Mouse (Mus musculus) intestine, embryonic 16.5 days (tissue): Measurements from ENCODE around the gene Tfdp2. TPM values are rescaled to one million over a fixed set of nuclear protein-coding genes. Genes with fewer than 3 reads are reported as not detected.

Experiments
- ATAC-seq: fragments of 200-750 bp; cut with Nextera tagmentation; 2 replicates; pipeline ENCODE4 v1.8.0; 2017; ENCODE audit warnings: moderate TSS enrichment, moderate library complexity
- H3K27ac ChIP-seq: fragments of 300-500 bp; sonication (generic); 2 replicates; pipeline ENCODE4 v1.5.1; 2014; ENCODE audit warnings: mild to moderate bottlenecking, low read length
- H3K27me3 ChIP-seq: fragments of 300-500 bp; sonication (generic); replicated peaks from 2 replicates; pipeline ENCODE4 v1.6.1; 2014; ENCODE audit warnings: low read length, control low read depth, mixed read lengths; ENCODE audit not compliant: control insufficient read depth, insufficient read depth
- H3K36me3 ChIP-seq: fragments of 300-500 bp; sonication (generic); 2 replicates; pipeline ENCODE4 v1.6.1; 2014; ENCODE audit warnings: low read length, control low read depth; ENCODE audit not compliant: control insufficient read depth, insufficient read depth
- H3K4me1 ChIP-seq: fragments of 300-500 bp; sonication (generic); 2 replicates; pipeline ENCODE4 v1.6.1; 2014; ENCODE audit warnings: low read length, control low read depth, mixed read lengths; ENCODE audit not compliant: control insufficient read depth, insufficient read depth
- H3K4me2 ChIP-seq: fragments of 300-500 bp; sonication (generic); 2 replicates; pipeline ENCODE4 v1.6.1; 2014; ENCODE audit warnings: low read depth, low read length, control low read depth
- H3K4me3 ChIP-seq: fragments of 300-500 bp; sonication (generic); 2 replicates; pipeline ENCODE4 v1.5.1; 2014; ENCODE audit warnings: mild to moderate bottlenecking, low read length
- H3K9ac ChIP-seq: fragments of 300-500 bp; sonication (generic); 2 replicates; pipeline ENCODE4 v1.6.1; 2014; ENCODE audit warnings: low read depth, low read length
- H3K9me3 ChIP-seq: fragments of 300-500 bp; sonication (generic); 2 replicates; pipeline ENCODE4 v1.6.1; 2016; ENCODE audit warnings: low read length, control low read depth; ENCODE audit not compliant: control insufficient read depth
- WGBS: fragments of 180-500 bp; shearing (Covaris S2); extraction: QIAGEN DNeasy Blood & Tissue Kit; methylation state at CpG from one replicate; pipeline ENCODE4 v1.1.7; 2014; 5-methylcytosine and 5-hydroxymethylcytosine counted together
- polyA plus RNA-seq: library from polyadenylated mRNA; unstranded; fragments of >200 nt; fragmentation: Nextera tagmentation; extraction: Ambion mirVana; gene quantifications from 2 replicates; pipeline ENCODE4 v1.2.1, GENCODE M21; 2015

The Tfdp2 gene
- polyA plus RNA-seq, 1 experiment from 2014 or later = 28.2 TPM

DNA sequence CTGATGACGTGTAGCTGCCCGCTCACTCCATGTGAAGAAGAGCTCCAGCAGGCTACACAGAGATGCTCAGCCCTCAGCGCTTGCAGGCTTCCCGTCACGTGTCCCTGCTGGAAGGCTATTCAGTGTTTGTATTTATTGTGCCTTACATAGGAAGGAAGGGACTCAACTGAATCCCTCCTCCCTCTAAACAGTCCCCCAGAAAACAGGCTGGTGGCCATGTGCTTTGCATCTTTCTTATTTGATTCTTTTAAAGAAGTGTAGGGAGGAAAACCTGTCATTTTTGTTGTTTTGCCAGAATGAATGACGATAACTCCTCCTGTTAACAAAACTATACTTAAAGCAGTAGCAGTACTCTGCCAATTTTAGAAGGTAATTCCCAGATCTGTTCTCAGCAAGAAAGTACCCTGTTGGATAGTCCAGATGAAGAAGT, 124.5 kb downstream of the Tfdp2 start:
- H3K27me3 ChIP-seq = no peaks in the 10 kb centered on the region
- ATAC-seq = no peak
- WGBS = 79% methylated on average over 6 of the region's 6 CpGs

DNA sequence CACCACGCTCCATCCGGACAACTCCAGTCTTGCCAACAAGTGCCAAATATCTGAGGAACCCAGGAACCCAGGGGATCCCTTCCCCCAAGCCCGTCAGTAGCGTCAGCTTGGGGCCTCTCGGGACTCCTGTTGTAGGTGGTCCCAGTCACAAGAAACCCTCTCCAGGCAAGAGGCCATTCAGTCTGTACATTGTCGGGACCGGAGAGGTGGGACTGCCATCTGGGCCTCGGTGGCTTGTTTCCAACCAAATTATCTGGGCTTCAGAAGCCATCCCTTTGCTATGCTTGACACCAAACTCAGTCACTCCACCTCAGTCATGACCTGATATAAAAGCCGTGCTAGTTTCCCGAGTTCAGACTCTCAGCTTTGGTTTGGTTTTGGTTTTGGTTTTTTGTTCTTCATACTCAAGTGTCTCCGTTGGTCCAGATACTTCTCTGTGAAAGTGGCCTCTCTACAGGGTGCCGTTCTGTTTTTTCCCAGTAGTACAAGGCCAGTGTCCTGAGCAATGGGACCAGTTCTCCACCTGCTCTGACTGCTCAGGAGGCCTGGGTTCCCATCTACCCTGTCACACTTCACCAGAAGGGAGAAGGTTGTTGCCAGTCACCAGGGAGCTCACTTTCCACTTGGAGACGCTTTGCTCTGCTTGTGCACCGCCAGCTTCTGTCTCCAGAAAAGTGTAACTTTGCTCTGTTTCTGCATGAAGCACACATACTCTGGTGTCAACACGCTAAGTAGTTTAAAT, 126.5 kb downstream of the Tfdp2 start:
- 0 out of 2 replicates have a peak, but pooled peaks cover 2% of the 10 kb centered on the region for H3K36me3 ChIP-seq
- no peaks in the 10 kb centered on the region for H3K27me3 ChIP-seq
- H3K9me3 ChIP-seq = no peaks in the 10 kb centered on the region
- no peak overlapping the region for H3K27ac ChIP-seq
- 0 out of 2 replicates have a peak, but pooled peaks cover 2% of the 10 kb centered on the region for H3K4me1 ChIP-seq
- WGBS = 93% methylated on average over 15 of the region's 15 CpGs
- no peak overlapping the region for H3K9ac ChIP-seq
- ATAC-seq = no peak
- no peak overlapping the region for H3K4me3 ChIP-seq
- no peak overlapping the region for H3K4me2 ChIP-seq

More for the DNA sequence above, 124.5 kb downstream of the Tfdp2 start:
- Histone ChIP-seq H3K4me2 (no peak overlapping the region), H3K4me3 (no peak overlapping the region), H3K36me3 (0 out of 2 replicates have a peak, but pooled peaks cover 3% of the 10 kb centered on the region), H3K9me3 (no peaks in the 10 kb centered on the region), H3K27ac (no peak overlapping the region), H3K9ac (no peak overlapping the region), H3K4me1 (no peaks in the 10 kb centered on the region)

DNA sequence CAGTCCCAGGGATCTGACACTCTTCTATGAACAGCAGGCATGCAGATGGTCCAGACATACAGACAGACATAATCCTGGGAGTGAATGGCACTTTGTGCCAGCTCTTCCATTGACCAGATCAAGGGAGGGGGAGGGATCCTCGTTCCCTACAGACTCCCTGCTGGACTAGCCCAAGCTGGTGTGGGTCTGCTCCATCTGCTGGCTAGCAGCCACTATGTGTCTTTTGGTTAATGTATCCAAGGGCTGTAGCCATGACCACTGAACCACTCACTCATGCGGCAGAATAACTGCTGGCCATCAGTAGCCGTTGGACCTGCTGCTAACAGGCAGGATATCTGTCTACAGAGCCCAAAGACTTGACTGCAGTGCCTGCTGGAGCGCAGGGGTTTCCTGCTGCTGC, 128.4 kb downstream of the Tfdp2 start:
- H3K4me1 ChIP-seq = 0 out of 2 replicates have a peak, but pooled peaks cover 2% of the 10 kb centered on the region
- no peak for ATAC-seq

DNA sequence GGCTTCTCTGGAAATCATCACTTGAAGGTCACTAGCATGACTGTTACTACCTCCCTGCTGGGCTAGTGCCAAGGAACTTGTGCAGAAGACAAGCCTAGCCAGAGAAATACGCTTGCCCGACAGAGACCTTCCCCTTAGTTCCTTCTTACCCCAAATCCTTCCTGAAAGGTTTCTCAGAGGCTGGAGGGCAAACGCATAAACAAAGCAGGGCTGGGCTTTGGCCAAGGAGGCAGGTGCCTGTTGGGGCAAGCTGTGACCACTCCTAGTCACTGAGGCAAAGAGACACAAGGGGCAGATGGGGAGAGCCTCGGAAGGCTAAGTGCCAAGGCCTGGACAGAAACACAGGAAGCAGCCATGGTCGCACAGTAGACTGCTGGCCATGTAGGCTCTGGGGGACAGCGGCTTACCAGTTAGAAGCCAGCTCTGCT, 130.4 kb downstream of the Tfdp2 start:
- Histone ChIP-seq H3K27ac (0 out of 2 replicates have a peak overlapping the region, but pooled peaks have one; percentile 8), H3K4me3 (no peak overlapping the region), H3K4me1 (peaks cover 2% of the 10 kb centered on the region; the same call in 1 of the 2 replicates), H3K36me3 (no peaks in the 10 kb centered on the region), H3K9ac (no peak overlapping the region), H3K4me2 (no peak overlapping the region), H3K27me3 (no peaks in the 10 kb centered on the region), H3K9me3 (no peaks in the 10 kb centered on the region)
- no peak for ATAC-seq
- WGBS = 67% methylated on average over 6 of the region's 6 CpGs

More for the DNA sequence above, 128.4 kb downstream of the Tfdp2 start:
- Histone ChIP-seq H3K27me3 (no peaks in the 10 kb centered on the region), H3K4me3 (no peak overlapping the region), H3K36me3 (no peaks in the 10 kb centered on the region), H3K27ac (no peak overlapping the region), H3K9ac (no peak overlapping the region), H3K9me3 (no peaks in the 10 kb centered on the region), H3K4me2 (no peak overlapping the region)
- 72% methylated on average over 4 of the region's 4 CpGs for WGBS

DNA sequence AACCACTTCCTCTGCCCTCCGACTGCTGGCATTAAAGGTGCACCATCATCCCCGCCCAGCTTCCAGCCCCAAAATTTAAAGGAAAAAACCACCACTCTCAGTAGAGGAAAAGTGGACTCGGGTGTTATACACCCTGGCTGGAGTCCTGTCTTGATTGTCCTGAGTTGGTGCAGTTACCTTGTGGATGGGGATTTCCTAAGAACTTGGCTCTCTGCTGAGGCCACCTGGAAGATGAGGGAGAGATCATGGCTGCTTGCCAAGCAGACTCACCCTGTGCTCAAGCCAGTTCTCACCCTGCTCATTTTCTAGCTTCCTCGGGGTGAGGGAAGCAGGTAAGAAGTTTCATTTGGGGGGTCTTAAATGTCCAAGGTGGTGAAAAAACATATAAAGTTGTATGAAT, 132.2 kb downstream of the Tfdp2 start:
- WGBS = 89% methylated on average over 4 of the region's 4 CpGs
- H3K36me3 ChIP-seq = 0 out of 2 replicates have a peak, but pooled peaks cover 2% of the 10 kb centered on the region
- no peaks in the 10 kb centered on the region for H3K9me3 ChIP-seq
- peaks cover 2% of the 10 kb centered on the region; the same call in 1 of the 2 replicates for H3K4me1 ChIP-seq
- H3K27ac ChIP-seq = no peak overlapping the region
- H3K9ac ChIP-seq = no peak overlapping the region
- ATAC-seq = no peak
- H3K4me2 ChIP-seq = no peak overlapping the region
- H3K27me3 ChIP-seq = no peaks in the 10 kb centered on the region
- H3K4me3 ChIP-seq = no peak overlapping the region

DNA sequence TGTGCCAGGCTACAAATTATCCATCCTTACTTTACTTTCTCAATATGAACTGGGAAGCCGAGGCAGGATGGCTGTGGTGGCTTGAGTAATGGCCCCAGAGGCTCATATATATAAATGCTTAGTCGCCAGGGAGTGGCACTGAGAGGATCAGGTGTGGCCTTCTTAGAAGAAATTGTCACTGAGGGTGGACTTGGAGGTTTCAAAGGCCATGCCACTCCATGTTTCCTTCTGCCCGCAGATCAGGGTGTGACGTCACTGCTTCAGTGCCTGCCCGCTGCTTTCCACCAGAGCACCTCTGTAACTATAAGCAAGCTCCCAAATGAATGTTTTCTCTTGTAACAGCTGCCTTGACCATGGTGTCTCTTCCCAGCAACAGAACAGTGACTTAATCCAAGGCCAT, 135.1 kb downstream of the Tfdp2 start:
- Histone ChIP-seq H3K4me1 (peaks cover 2% of the 10 kb centered on the region; the same call in 1 of the 2 replicates), H3K27me3 (no peaks in the 10 kb centered on the region), H3K36me3 (peaks cover 5% of the 10 kb centered on the region; the same call in 1 of the 2 replicates), H3K9me3 (no peaks in the 10 kb centered on the region), H3K27ac (no peak overlapping the region), H3K9ac (no peak overlapping the region), H3K4me3 (no peak overlapping the region), H3K4me2 (no peak overlapping the region)
- ATAC-seq = peak; percentile 38; the same call in 1 of the 2 replicates
- WGBS = 89% methylated on average over 5 of the region's 5 CpGs

DNA sequence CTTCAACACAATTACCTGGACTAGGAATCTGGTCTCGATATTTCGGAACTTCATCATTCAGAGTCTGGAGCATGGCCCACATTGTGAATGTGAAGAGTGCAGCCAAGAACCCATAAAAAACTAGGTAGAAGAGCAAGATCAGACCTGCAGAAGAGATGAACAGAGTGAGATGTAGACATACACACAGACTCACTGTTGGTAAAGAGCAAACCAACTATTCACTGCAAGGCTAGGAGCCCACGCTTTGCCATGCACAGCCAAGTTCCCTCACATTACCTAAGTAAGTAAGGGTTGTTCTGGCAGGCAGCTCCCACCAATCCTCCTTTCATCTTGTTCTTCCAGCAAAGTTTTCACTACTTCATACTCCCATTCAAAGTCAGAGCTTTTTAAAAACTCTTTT, 149.7 kb downstream of the Tfdp2 start:
- no peak for ATAC-seq
- no peaks in the 10 kb centered on the region for H3K4me1 ChIP-seq
- 0 out of 2 replicates have a peak, but pooled peaks cover 3% of the 10 kb centered on the region for H3K36me3 ChIP-seq
- 93% methylated on average over 3 of the region's 3 CpGs for WGBS
- H3K9me3 ChIP-seq = no peaks in the 10 kb centered on the region
- H3K27ac ChIP-seq = no peak overlapping the region
- no peak overlapping the region for H3K9ac ChIP-seq
- H3K4me2 ChIP-seq = no peak overlapping the region
- H3K27me3 ChIP-seq = no peaks in the 10 kb centered on the region
- H3K4me3 ChIP-seq = no peak overlapping the region

DNA sequence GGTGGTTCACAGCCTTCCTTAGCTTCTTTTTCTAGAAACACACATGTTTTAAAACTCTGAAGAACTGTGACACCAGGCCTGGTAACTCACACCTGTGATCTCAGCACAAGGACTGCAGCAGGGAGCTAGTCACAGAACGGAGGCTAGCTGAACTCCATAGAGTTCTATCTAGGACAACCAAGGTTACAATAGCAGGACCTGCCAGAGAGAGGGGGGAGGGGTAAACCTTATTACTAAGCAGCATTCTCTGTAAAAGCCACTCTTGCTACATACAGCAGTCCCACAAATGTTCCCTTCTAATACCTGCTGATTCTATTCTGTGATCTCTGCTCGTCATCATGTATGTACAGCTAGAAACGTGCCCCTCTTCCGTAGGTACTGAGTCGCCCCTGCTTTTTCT, 152.8 kb downstream of the Tfdp2 start:
- 81% methylated on average over 5 of the region's 5 CpGs for whole genome bisulfite sequencing
- no peaks in the 10 kb centered on the region for H3K4me1 ChIP-seq
- no peak for ATAC-seq
- no peaks in the 10 kb centered on the region for H3K27me3 ChIP-seq
- no peak overlapping the region for H3K9ac ChIP-seq
- H3K4me3 ChIP-seq = no peak overlapping the region
- no peak overlapping the region for H3K4me2 ChIP-seq
- H3K36me3 ChIP-seq = 0 out of 2 replicates have a peak, but pooled peaks cover 8% of the 10 kb centered on the region
- no peak overlapping the region for H3K27ac ChIP-seq
- H3K9me3 ChIP-seq = no peaks in the 10 kb centered on the region

DNA sequence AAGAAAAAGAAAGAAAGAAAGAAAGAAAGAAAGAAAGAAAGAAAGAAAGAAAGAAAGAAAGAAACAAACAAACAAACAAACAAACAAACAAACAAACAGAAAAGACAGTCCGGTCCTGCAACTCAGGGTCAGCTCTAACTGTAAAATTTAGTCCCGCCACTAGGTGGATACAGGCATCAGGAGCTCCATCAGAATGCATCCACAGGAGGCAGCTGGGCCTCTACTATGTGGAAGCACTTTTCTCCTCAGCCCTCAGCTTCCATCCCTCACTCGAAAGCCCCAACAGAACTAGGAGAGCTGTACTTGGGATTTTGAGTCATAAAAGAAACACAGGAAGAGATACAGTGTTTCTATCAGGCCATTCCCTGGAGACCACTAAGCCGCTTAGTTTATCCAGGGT, 153.9 kb downstream of the Tfdp2 start:
- Histone ChIP-seq H3K4me1 (no peaks in the 10 kb centered on the region), H3K36me3 (0 out of 2 replicates have a peak, but pooled peaks cover 4% of the 10 kb centered on the region), H3K4me2 (no peak overlapping the region), H3K9ac (no peak overlapping the region), H3K4me3 (no peak overlapping the region), H3K27ac (no peak overlapping the region), H3K27me3 (no peaks in the 10 kb centered on the region), H3K9me3 (no peaks in the 10 kb centered on the region)
- peak; percentile 46; the same call in 1 of the 2 replicates for ATAC-seq
- 39% methylated on average over 4 of the region's 4 CpGs for WGBS
